ENCODE assay signal across 8 mouse cellular contexts in genomic region chr7:27178324-27179216, GRCm38 (mm10). TPM values are rescaled to one million over a fixed set of nuclear protein-coding genes. Genes with fewer than 3 reads are reported as not detected.
DNase-seq lines count a peak whose midpoint lies in the region; ATAC-seq and TF ChIP-seq lines count a peak whose summit lies in the region.

TSS of gene Rab4b (minus strand) at chr7:27178896.

- peak; percentile 38; the same call in 1 of the 2 replicates for TF ChIP-seq POLR2A in bone marrow, adult 2 months (IDR thresholded peaks at IDR 0.05; ENCODE audit: borderline replicate concordance, control insufficient read depth, low read depth, low read length)
- no peak for TF ChIP-seq POLR2A in limb, embryonic 14.5 days (IDR thresholded peaks at IDR 0.05; ENCODE audit: borderline replicate concordance, extremely low read depth, insufficient read depth, insufficient read length)

- H3K27ac ChIP-seq in bone marrow, adult 2 months (ENCODE audit: control insufficient read depth, insufficient read depth, low read depth, low read length, poor library complexity): peak within 1 kb of the TSS; percentile 98
- H3K27ac ChIP-seq in embryonic facial prominence, embryonic 15.5 days (replicated peaks): peak within 1 kb of the TSS; percentile 98
- H3K27ac ChIP-seq in limb, embryonic 14.5 days (replicated peaks; ENCODE audit: low read depth, low read length): peak within 1 kb of the TSS; percentile 90
- H3K27ac ChIP-seq in midbrain, postnatal 0 days (ENCODE audit: low read depth, low read length): peak within 1 kb of the TSS; percentile 92

- H3K36me3 ChIP-seq in embryonic facial prominence, embryonic 15.5 days: peaks cover 24% of the 10 kb centered on the region
- H3K36me3 ChIP-seq in limb, embryonic 14.5 days (ENCODE audit: control insufficient read depth, insufficient read depth, low read length): peaks cover 13% of the 10 kb centered on the region; the same call in 1 of the 2 replicates
- peaks cover 20% of the 10 kb centered on the region for H3K36me3 ChIP-seq in midbrain, postnatal 0 days (ENCODE audit: insufficient read depth, low read length)

- DNase-seq in 416B (ENCODE audit: low read depth): peak; percentile 100
- DNase-seq in heart, adult 8-10 months (ENCODE audit: low spot score): peak; percentile 99
- peak; percentile 100 for DNase-seq in kidney, adult 9 months
- DNase-seq in limb, embryonic 14.5 days (ENCODE audit: low spot score): peak; percentile 99
- DNase-seq in midbrain, postnatal 0 days (ENCODE audit: low spot score): peak; percentile 99
- DNase-seq in spleen, postnatal 14 days (ENCODE audit: low spot score in 2 of 2): peak; percentile 98 to 99

- peak; percentile 98 for ATAC-seq in embryonic facial prominence, embryonic 15.5 days (ENCODE audit: insufficient number of reproducible peaks, low FRiP score, low TSS enrichment, low read depth)
- peak; percentile 97 for ATAC-seq in limb, embryonic 14.5 days (ENCODE audit: low FRiP score, low read depth)
- ATAC-seq in midbrain, postnatal 0 days (ENCODE audit: low FRiP score): peak; percentile 98

- peak; percentile 77 for TF ChIP-seq CTCF in bone marrow, adult 2 months (IDR thresholded peaks at IDR 0.05; ENCODE audit: control insufficient read depth, insufficient read depth, low read length)
- TF ChIP-seq CTCF in midbrain, postnatal 0 days (IDR thresholded peaks at IDR 0.05): peak; percentile 82

- peak within 1 kb of the TSS; percentile 57 for H3K4me2 ChIP-seq in embryonic facial prominence, embryonic 15.5 days (replicated peaks)
- H3K4me2 ChIP-seq in limb, embryonic 14.5 days (replicated peaks; ENCODE audit: low read depth, low read length, severe bottlenecking): peak within 1 kb of the TSS; percentile 58
- H3K4me2 ChIP-seq in midbrain, postnatal 0 days (ENCODE audit: low read depth, low read length, poor library complexity, severe bottlenecking): peak within 1 kb of the TSS; percentile 58

- H3K9me3 ChIP-seq in embryonic facial prominence, embryonic 15.5 days (replicated peaks): no peaks in the 10 kb centered on the region
- no peaks in the 10 kb centered on the region for H3K9me3 ChIP-seq in limb, embryonic 14.5 days (ENCODE audit: control insufficient read depth, low read length)
- no peaks in the 10 kb centered on the region for H3K9me3 ChIP-seq in midbrain, postnatal 0 days (ENCODE audit: low read length)

- no peaks in the 10 kb centered on the region for H3K27me3 ChIP-seq in embryonic facial prominence, embryonic 15.5 days
- H3K27me3 ChIP-seq in limb, embryonic 14.5 days (ENCODE audit: control insufficient read depth, insufficient read depth, low read length): no peaks in the 10 kb centered on the region
- no peaks in the 10 kb centered on the region for H3K27me3 ChIP-seq in midbrain, postnatal 0 days (ENCODE audit: insufficient read depth, low read length)

- H3K4me3 ChIP-seq in bone marrow, adult 2 months (replicated peaks; ENCODE audit: control insufficient read depth, low read depth, low read length): peak within 1 kb of the TSS; percentile 85
- H3K4me3 ChIP-seq in embryonic facial prominence, embryonic 15.5 days (replicated peaks): peak within 1 kb of the TSS; percentile 74
- H3K4me3 ChIP-seq in limb, embryonic 14.5 days (replicated peaks; ENCODE audit: low read length): peak within 1 kb of the TSS; percentile 63
- peak within 1 kb of the TSS; percentile 62 for H3K4me3 ChIP-seq in midbrain, postnatal 0 days (ENCODE audit: low read depth, low read length)

- no peaks in the 10 kb centered on the region for H3K4me1 ChIP-seq in bone marrow, adult 2 months (ENCODE audit: control insufficient read depth, insufficient read depth, low read length)
- peaks cover 7% of the 10 kb centered on the region for H3K4me1 ChIP-seq in embryonic facial prominence, embryonic 15.5 days
- H3K4me1 ChIP-seq in limb, embryonic 14.5 days (ENCODE audit: control insufficient read depth, insufficient read depth, low read length): peaks cover 14% of the 10 kb centered on the region
- H3K4me1 ChIP-seq in midbrain, postnatal 0 days (ENCODE audit: insufficient read depth, low read length): no peaks in the 10 kb centered on the region

- WGBS in bone marrow, adult 2 months: under 1% methylated on average over 53 of the region's 53 CpGs
- WGBS in embryonic facial prominence, embryonic 15.5 days: under 1% methylated on average over 53 of the region's 53 CpGs
- WGBS in limb, embryonic 14.5 days: 0% methylated on average over 52 of the region's 53 CpGs
- under 1% methylated on average over 52 of the region's 53 CpGs for WGBS in midbrain, postnatal 0 days

- peak within 1 kb of the TSS; percentile 47 for H3K9ac ChIP-seq in embryonic facial prominence, embryonic 15.5 days
- peak within 1 kb of the TSS; percentile 56 for H3K9ac ChIP-seq in limb, embryonic 14.5 days (ENCODE audit: low read depth, low read length, severe bottlenecking)
- peak within 1 kb of the TSS; percentile 72 for H3K9ac ChIP-seq in midbrain, postnatal 0 days (replicated peaks; ENCODE audit: low read length, poor library complexity, severe bottlenecking)

RNA-seq across cellular contexts. Expression of gene Rab4b, which starts in this region (rescaled TPM):
- 35.7 and 73.7 TPM in 2 replicates for polyA plus RNA-seq in bone marrow, adult 2 months (2011; ENCODE audit: insufficient read depth, insufficient read length, low replicate concordance, missing spikeins)
- 72.4 and 73.1 TPM in 2 replicates for polyA plus RNA-seq in embryonic facial prominence, embryonic 15.5 days (2015; fragmentation: Nextera tagmentation; extraction: Ambion mirVana)
- total RNA-seq in heart, adult 8-10 months (2022): 10 to 100 TPM in 3 of 4 experiments, 1 to 10 TPM in 1; 9.4 to 13.5 (median 12.3) TPM
- 78.3 and 93.5 TPM in 2 replicates for polyA plus RNA-seq in limb, embryonic 14.5 days (2012; rRNA removed)
- 61.5 and 70.9 TPM in 2 replicates for polyA plus RNA-seq in limb, embryonic 14.5 days (2014; fragmentation: Nextera tagmentation; extraction: Ambion mirVana)
- total RNA-seq in midbrain, postnatal 0 days (2014; rRNA removed): 60.5 and 65.6 TPM in 2 replicates
- polyA plus RNA-seq in midbrain, postnatal 0 days (2015; fragmentation: Nextera tagmentation; extraction: Ambion mirVana): 138 and 142 TPM in 2 replicates

Comparison
In these comparisons a context has a peak if more than half of its experiments do, and no peak if none do; other contexts are left out.
1. Peak in every context shown above with its lines: DNase-seq, ATAC-seq, H3K4me3 ChIP-seq and H3K27ac ChIP-seq.